Mouse (Mus musculus): ENCODE data around the gene Srek1ip1. TPM values are rescaled to one million over a fixed set of nuclear protein-coding genes. Genes with fewer than 3 reads are reported as not detected.

Gene Srek1ip1
- polyA plus RNA-seq, 1 experiment, result 9.3 TPM

DNA sequence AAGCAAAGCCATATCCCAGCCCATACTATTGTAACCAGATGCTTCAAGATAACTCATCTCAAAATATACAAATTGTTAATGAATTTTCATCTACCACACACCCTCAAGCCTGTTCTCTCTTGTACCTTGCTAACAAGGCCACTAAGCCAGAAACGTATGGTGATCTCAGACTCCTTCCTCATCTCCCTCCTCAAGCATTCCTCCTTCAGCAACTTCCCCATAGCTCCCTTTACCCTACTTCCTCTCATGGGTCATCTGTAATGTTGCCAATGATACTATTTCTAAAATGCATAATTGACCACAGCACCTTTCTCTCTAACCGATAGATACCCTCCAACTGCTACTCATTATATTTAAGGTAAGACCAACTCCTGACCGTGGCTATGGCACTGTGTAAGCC is 2.1 kb downstream of the Srek1ip1 start:
- H3K4me3 ChIP-seq (replicated peaks; ENCODE audit: control insufficient read depth, low read depth, low read length), result no peak overlapping the region
- no peak for TF ChIP-seq CTCF (IDR thresholded peaks at IDR 0.05; ENCODE audit: control insufficient read depth, insufficient read depth, low read length)
- WGBS, result 41% methylated on average over 3 of the region's 3 CpGs
- H3K27ac ChIP-seq (ENCODE audit: control insufficient read depth, insufficient read depth, low read depth, low read length, poor library complexity), result no peak overlapping the region
- no peaks in the 10 kb centered on the region for H3K4me1 ChIP-seq (ENCODE audit: control insufficient read depth, insufficient read depth, low read length)

DNA sequence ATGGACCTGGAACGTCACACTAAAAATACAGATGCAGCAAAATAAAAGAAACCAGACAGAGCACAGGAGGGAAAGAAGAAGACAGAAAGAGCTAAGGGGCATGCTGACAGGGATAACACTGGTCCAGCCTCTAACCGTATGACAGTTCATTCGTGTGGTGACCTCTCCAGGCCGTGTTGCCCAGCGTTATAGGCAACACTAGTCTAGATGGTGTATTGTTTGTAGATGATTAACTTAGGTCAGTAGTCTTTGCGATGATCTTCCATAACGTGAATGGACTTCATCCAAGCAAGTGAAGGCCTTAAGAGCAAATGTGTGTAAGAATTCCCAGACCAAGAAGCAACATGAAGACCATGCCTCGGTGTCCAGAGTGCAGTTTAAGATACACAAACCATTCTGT is 6.8 kb downstream of the Srek1ip1 start:
- WGBS, result 92% methylated on average over 8 of the region's 8 CpGs
- no peak overlapping the region for H3K4me3 ChIP-seq (replicated peaks; ENCODE audit: control insufficient read depth, low read depth, low read length)
- no peak for TF ChIP-seq CTCF (IDR thresholded peaks at IDR 0.05; ENCODE audit: control insufficient read depth, insufficient read depth, low read length)
- no peak for TF ChIP-seq POLR2A (IDR thresholded peaks at IDR 0.05; ENCODE audit: borderline replicate concordance, control insufficient read depth, low read depth, low read length)
- no peaks in the 10 kb centered on the region for H3K4me1 ChIP-seq (ENCODE audit: control insufficient read depth, insufficient read depth, low read length)
- H3K27ac ChIP-seq (ENCODE audit: control insufficient read depth, insufficient read depth, low read depth, low read length, poor library complexity), result no peak overlapping the region

DNA sequence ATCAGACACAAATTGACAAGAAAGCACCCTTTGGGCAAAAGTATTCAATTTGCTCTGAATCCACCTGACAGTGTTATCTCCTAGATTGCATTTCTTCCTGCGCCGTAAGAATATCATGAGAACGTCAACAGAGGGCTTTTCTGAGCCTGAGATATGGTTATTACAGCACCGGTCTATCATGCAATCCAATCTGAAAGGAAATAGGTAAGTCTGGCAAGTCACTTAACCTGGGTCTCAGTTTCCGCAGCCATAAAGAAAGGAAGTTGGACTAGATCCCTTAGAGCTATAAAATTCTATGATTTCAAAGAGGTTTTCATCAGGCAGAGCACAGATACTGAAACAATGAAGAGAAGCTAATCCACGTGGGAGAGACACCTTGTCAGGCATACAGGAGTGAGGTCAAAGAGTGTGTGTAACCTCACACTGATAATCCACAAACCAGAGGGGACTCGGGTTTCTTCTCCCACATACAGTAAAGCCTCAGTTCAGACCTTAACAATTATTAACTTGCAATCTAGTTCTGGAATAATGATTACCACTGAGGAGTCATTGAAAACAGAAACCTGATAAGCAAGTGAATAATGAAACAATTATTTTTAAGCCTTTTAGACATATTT is 7.4 kb downstream of the Srek1ip1 start:
- 85% methylated on average over 7 of the region's 7 CpGs for WGBS
- Histone ChIP-seq H3K4me3 (replicated peaks; ENCODE audit: control insufficient read depth, low read depth, low read length) (no peak overlapping the region), H3K27ac (ENCODE audit: control insufficient read depth, insufficient read depth, low read depth, low read length, poor library complexity) (no peak overlapping the region), H3K4me1 (ENCODE audit: control insufficient read depth, insufficient read depth, low read length) (no peaks in the 10 kb centered on the region)
- TF ChIP-seq POLR2A (IDR thresholded peaks at IDR 0.05; ENCODE audit: borderline replicate concordance, control insufficient read depth, low read depth, low read length) (no peak), CTCF (IDR thresholded peaks at IDR 0.05; ENCODE audit: control insufficient read depth, insufficient read depth, low read length) (no peak)

DNA sequence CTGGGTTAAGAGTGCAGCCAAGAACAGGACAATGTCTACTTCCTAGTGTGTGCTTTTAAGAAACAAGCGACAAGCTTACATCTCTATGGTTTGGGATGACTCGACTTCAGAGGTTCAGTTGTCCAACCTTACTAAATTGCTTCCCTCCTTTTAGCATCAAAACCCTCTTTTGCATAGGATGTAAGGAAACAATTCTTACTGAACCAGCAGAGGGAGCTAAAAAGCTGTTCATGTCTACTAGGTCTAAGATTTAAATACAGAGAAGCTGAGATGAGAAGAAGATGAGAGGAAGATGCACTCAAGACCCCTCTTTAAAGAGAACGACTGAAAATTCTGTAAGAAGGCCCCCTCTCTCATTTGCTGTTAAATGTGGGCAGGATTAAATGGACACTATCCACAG is 13.4 kb downstream of the Srek1ip1 start:
- Histone ChIP-seq H3K4me3 (replicated peaks; ENCODE audit: control insufficient read depth, low read depth, low read length) (no peak overlapping the region), H3K27ac (ENCODE audit: control insufficient read depth, insufficient read depth, low read depth, low read length, poor library complexity) (no peak overlapping the region), H3K4me1 (ENCODE audit: control insufficient read depth, insufficient read depth, low read length) (no peaks in the 10 kb centered on the region)
- no peak for TF ChIP-seq POLR2A (IDR thresholded peaks at IDR 0.05; ENCODE audit: borderline replicate concordance, control insufficient read depth, low read depth, low read length)
- TF ChIP-seq CTCF (IDR thresholded peaks at IDR 0.05; ENCODE audit: control insufficient read depth, insufficient read depth, low read length), result no peak
- 39% methylated on average over 3 of the region's 3 CpGs for WGBS

DNA sequence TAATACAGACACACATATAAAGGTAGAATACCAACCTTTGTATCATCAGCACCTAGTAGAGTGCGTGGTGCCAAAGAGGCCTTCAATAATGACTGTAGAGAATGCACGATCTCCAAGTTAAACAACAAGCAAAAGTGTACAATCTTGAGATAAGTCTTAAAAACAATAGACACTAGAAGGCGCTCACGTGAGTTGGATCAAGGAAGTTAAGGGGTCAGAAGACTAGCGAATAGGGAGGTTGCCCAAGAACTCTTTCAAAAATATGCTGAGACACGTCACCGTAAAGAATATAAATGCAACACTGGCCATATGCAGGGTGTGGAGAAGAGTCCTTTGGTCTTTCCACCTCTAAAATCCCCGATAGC is 24.0 kb downstream of the Srek1ip1 start:
- H3K4me1 ChIP-seq (ENCODE audit: control insufficient read depth, insufficient read depth, low read length), result no peaks in the 10 kb centered on the region; the same call in 1 of the 2 replicates
- peak overlapping the region; percentile 85 for H3K4me3 ChIP-seq (replicated peaks; ENCODE audit: control insufficient read depth, low read depth, low read length)
- TF ChIP-seq POLR2A (IDR thresholded peaks at IDR 0.05; ENCODE audit: borderline replicate concordance, control insufficient read depth, low read depth, low read length) (no peak), CTCF (IDR thresholded peaks at IDR 0.05; ENCODE audit: control insufficient read depth, insufficient read depth, low read length) (no peak)
- WGBS, result 8% methylated on average over 8 of the region's 8 CpGs
- peak overlapping the region; percentile 63; the same call in 1 of the 2 replicates for H3K27ac ChIP-seq (ENCODE audit: control insufficient read depth, insufficient read depth, low read depth, low read length, poor library complexity)

DNA sequence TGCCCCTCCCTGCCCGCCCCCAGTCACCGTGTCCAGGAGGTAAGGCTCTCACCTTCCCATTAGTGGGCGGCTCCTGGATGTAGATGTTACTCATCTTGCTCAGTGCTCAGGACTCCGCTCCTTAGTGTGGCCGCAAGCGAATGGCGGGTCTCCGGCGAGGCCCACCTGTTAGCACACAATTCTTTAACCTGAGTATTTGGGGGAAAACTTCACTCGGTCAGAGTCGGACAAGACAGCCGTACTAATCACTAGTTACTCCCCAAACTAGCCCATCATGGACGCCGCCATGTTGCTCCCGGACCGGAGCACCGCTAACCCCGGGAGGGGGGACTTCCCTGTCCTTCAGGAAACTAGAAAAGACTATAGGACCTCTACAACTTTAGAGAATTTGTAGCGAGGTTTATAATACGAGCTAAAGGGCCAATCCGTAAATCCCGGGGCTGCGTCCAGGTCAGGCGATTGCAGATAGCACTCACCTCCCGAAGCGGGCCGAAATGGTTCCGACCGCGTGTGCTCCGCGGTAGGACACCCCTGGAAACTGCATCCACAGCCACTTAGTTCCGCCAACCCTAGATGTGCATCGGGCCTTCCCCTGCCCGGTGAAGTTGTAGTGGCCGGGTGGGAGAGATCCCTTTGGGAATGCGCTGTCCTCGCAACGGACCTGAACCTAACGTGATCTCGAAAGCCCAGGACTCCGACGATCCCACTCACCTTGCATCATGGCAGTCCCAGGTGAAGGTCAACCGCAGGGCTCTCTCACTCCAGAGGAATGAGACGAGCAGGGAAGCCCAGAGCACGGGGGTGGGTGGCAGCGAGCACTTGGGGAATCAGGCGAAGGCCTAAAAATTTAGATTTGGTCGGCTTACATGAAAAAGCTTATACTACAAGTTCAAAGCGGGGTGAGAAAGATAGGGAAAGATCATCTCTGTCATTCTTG is 24.6 kb downstream of the Srek1ip1 start, which contains the start of gene Cwc27:
Cwc27 (minus strand) TSS at position 508 of the 937 bp plus-strand sequence.
- no peaks in the 10 kb centered on the region; the same call in 1 of the 2 replicates for H3K4me1 ChIP-seq (ENCODE audit: control insufficient read depth, insufficient read depth, low read length)
- peak within 1 kb of the TSS; percentile 85 for H3K4me3 ChIP-seq (replicated peaks; ENCODE audit: control insufficient read depth, low read depth, low read length)
- H3K27ac ChIP-seq (ENCODE audit: control insufficient read depth, insufficient read depth, low read depth, low read length, poor library complexity), result peak within 1 kb of the TSS; percentile 63
- WGBS, result 2% methylated on average over 50 of the region's 50 CpGs
- TF ChIP-seq CTCF (IDR thresholded peaks at IDR 0.05; ENCODE audit: control insufficient read depth, insufficient read depth, low read length) (no peak), POLR2A (IDR thresholded peaks at IDR 0.05; ENCODE audit: borderline replicate concordance, control insufficient read depth, low read depth, low read length) (peak; percentile 53; the same call in 1 of the 2 replicates)

DNA sequence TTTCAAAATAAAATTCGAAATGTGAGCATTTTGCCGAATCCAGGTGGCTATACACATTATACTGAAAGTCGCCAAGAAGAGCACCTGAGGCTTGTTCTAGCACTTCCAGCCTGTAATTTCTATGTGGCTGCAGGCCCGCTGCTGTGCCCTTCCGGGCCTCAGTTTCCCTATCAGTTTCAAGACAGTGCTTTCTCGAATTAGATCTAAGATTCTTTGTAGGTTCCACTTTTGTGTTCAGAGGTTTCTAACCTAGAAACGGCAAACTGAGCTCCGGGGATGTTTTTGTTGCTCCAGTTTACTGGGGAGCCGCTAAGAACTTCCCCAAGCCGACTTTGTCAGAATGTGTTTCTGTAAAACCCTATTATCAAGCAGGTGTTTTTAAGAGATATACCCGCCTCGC is 25.4 kb downstream of the Srek1ip1 start:
- Histone ChIP-seq H3K4me3 (replicated peaks; ENCODE audit: control insufficient read depth, low read depth, low read length) (peak overlapping the region; percentile 85), H3K4me1 (ENCODE audit: control insufficient read depth, insufficient read depth, low read length) (no peaks in the 10 kb centered on the region; the same call in 1 of the 2 replicates), H3K27ac (ENCODE audit: control insufficient read depth, insufficient read depth, low read depth, low read length, poor library complexity) (no peak overlapping the region; the same call in 1 of the 2 replicates)
- TF ChIP-seq CTCF (IDR thresholded peaks at IDR 0.05; ENCODE audit: control insufficient read depth, insufficient read depth, low read length) (no peak), POLR2A (IDR thresholded peaks at IDR 0.05; ENCODE audit: borderline replicate concordance, control insufficient read depth, low read depth, low read length) (no peak)
- WGBS, result 22% methylated on average over 12 of the region's 12 CpGs

DNA sequence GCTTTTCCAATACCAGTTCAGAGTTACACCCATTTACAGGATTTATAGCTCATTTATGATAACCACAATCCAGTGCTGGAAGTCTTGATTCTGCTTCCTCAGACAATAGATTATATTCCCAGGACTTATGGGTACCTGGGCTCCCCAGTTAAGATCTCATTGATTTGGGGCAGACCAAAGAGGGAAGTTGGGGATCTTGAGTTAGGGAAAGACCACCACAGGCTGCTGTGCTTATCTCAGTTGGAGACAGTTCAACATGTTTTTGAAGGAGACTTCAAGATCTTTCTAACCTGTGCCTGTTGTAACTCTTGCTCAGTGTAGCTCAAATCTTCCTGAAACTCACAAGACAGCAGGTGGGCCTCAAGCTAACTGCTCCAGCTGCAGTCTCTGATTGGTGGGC is 28.9 kb downstream of the Srek1ip1 start:
- Histone ChIP-seq H3K4me3 (replicated peaks; ENCODE audit: control insufficient read depth, low read depth, low read length) (no peak overlapping the region), H3K27ac (ENCODE audit: control insufficient read depth, insufficient read depth, low read depth, low read length, poor library complexity) (no peak overlapping the region), H3K4me1 (ENCODE audit: control insufficient read depth, insufficient read depth, low read length) (no peaks in the 10 kb centered on the region; the same call in 1 of the 2 replicates)
- no peak for TF ChIP-seq POLR2A (IDR thresholded peaks at IDR 0.05; ENCODE audit: borderline replicate concordance, control insufficient read depth, low read depth, low read length)
- TF ChIP-seq CTCF (IDR thresholded peaks at IDR 0.05; ENCODE audit: control insufficient read depth, insufficient read depth, low read length), result no peak

Measured in bone marrow, adult 2 months (tissue).